Mouse (Mus musculus) neural tube, embryonic 11.5 days (tissue): ENCODE data around the gene Rrp36. TPM values are rescaled to one million over a fixed set of nuclear protein-coding genes. Genes with fewer than 3 reads are reported as not detected.

Experiments used
- ATAC-seq: fragments of 200-750 bp; cut with Nextera tagmentation; 2 replicates; pipeline ENCODE4 v1.8.0; 2017; ENCODE audit warnings: moderate number of reproducible peaks, mild to moderate bottlenecking, moderate TSS enrichment, moderate library complexity; ENCODE audit not compliant: insufficient read depth, low FRiP score, low TSS enrichment
- DNase-seq: peaks from one replicate; pipeline ENCODE4 v3.0.0-alpha.2; 2015; ENCODE audit warnings: low spot score
- H3K27ac ChIP-seq: fragments of 300-500 bp; sonication (generic); 2 replicates; pipeline ENCODE4 v1.5.1; 2014; ENCODE audit warnings: low read depth, mild to moderate bottlenecking, low read length
- H3K27me3 ChIP-seq: fragments of 300-500 bp; sonication (generic); 2 replicates; pipeline ENCODE4 v1.6.1; 2014; ENCODE audit warnings: mild to moderate bottlenecking, low read length, mixed read lengths; ENCODE audit not compliant: control insufficient read depth, insufficient read depth
- H3K36me3 ChIP-seq: fragments of 300-500 bp; sonication (generic); 2 replicates; pipeline ENCODE4 v1.6.1; 2014; ENCODE audit warnings: mild to moderate bottlenecking, low read length, moderate library complexity, mixed read lengths; ENCODE audit not compliant: control insufficient read depth, insufficient read depth
- H3K4me1 ChIP-seq: fragments of 300-500 bp; sonication (generic); 2 replicates; pipeline ENCODE4 v1.6.1; 2014; ENCODE audit warnings: low read length, mixed read lengths; ENCODE audit not compliant: control insufficient read depth, insufficient read depth
- H3K4me2 ChIP-seq: fragments of 300-500 bp; sonication (generic); 2 replicates; pipeline ENCODE4 v1.6.1; 2014; ENCODE audit warnings: low read depth, mild to moderate bottlenecking, moderate library complexity
- H3K4me3 ChIP-seq: fragments of 300-500 bp; sonication (generic); 2 replicates; pipeline ENCODE4 v1.5.1; 2014; ENCODE audit warnings: low read depth, low read length
- H3K9ac ChIP-seq: fragments of 300-500 bp; sonication (generic); 2 replicates; pipeline ENCODE4 v1.6.1; 2014; ENCODE audit warnings: mild to moderate bottlenecking, low read length
- H3K9me3 ChIP-seq: fragments of 300-500 bp; sonication (generic); 2 replicates; pipeline ENCODE4 v1.6.1; 2016; ENCODE audit warnings: low read length; ENCODE audit not compliant: control insufficient read depth
- WGBS: fragments of 180-500 bp; shearing (Covaris S2); extraction: QIAGEN DNeasy Blood & Tissue Kit; methylation state at CpG from one replicate; pipeline ENCODE4 v1.1.7; 2014; 5-methylcytosine and 5-hydroxymethylcytosine counted together
- polyA plus RNA-seq: library from polyadenylated mRNA; unstranded; fragments of >200 nt; fragmentation: Nextera tagmentation; extraction: Ambion mirVana; gene quantifications from 2 replicates; pipeline ENCODE4 v1.2.1, GENCODE M21; 2014

The Rrp36 gene
- polyA plus RNA-seq, 1 experiment from 2014 or later, result 49.8 TPM

- WGBS, result under 1% methylated on average over 19 of the region's 19 CpGs
- Histone ChIP-seq H3K36me3 (peaks cover 4% of the 10 kb centered on the region), H3K4me2 (peak overlapping the region; percentile 95), H3K4me1 (peaks cover 22% of the 10 kb centered on the region), H3K27me3 (no peaks in the 10 kb centered on the region), H3K27ac (peak overlapping the region; percentile 58; the same call in 1 of the 2 replicates), H3K4me3 (peak overlapping the region; percentile 81), H3K9me3 (no peaks in the 10 kb centered on the region), H3K9ac (peak overlapping the region; percentile 82)
- no peak for ATAC-seq
- no peak for DNase-seq
These were observed 27.9 kb downstream of the Rrp36 start for GRCm38 (mm10) chr17:46646322-46646662.

GRCm38 (mm10) chr17:46645561-46646321 is 28.4 kb downstream of the Rrp36 start, which contains the start of the genes Klc4 and Mrpl2:
TSS of gene Klc4 (minus strand) at chr17:46646022.
TSS of gene Mrpl2 (plus strand) at chr17:46646229.
- Histone ChIP-seq H3K4me1 (peaks cover 17% of the 10 kb centered on the region), H3K27ac (peak within 1 kb of the TSS; percentile 58; the same call in 1 of the 2 replicates), H3K9ac (peak within 1 kb of the TSS; percentile 82), H3K36me3 (peaks cover 4% of the 10 kb centered on the region), H3K27me3 (no peaks in the 10 kb centered on the region), H3K4me2 (peak within 1 kb of the TSS; percentile 95), H3K9me3 (no peaks in the 10 kb centered on the region), H3K4me3 (peak within 1 kb of the TSS; percentile 81)
- WGBS, result under 1% methylated on average over 53 of the region's 53 CpGs
- DNase-seq (peak; percentile 99), ATAC-seq (peak; percentile 77)

GRCm38 (mm10) chr17:46644916-46645475 is 29.2 kb downstream of the Rrp36 start:
- 14% methylated on average over 10 of the region's 11 CpGs for WGBS
- peaks cover 4% of the 10 kb centered on the region for H3K36me3 ChIP-seq
- peak overlapping the region; percentile 45 for H3K9ac ChIP-seq
- H3K27me3 ChIP-seq, result no peaks in the 10 kb centered on the region
- H3K4me1 ChIP-seq, result peaks cover 17% of the 10 kb centered on the region
- DNase-seq (no peak), ATAC-seq (no peak)
- no peak overlapping the region for H3K27ac ChIP-seq
- peak overlapping the region; percentile 81 for H3K4me2 ChIP-seq
- peak overlapping the region; percentile 81 for H3K4me3 ChIP-seq
- H3K9me3 ChIP-seq, result no peaks in the 10 kb centered on the region

- H3K27me3 ChIP-seq, result no peaks in the 10 kb centered on the region
- H3K36me3 ChIP-seq, result peaks cover 4% of the 10 kb centered on the region
- H3K27ac ChIP-seq, result no peak overlapping the region
- H3K4me1 ChIP-seq, result peaks cover 13% of the 10 kb centered on the region; the same call in 1 of the 2 replicates
- H3K9ac ChIP-seq, result no peak overlapping the region
- H3K9me3 ChIP-seq, result no peaks in the 10 kb centered on the region
- H3K4me2 ChIP-seq, result peak overlapping the region; percentile 81
- DNase-seq (no peak), ATAC-seq (no peak)
- no peak overlapping the region for H3K4me3 ChIP-seq
- WGBS, result 88% methylated on average over 12 of the region's 12 CpGs
These were observed 29.9 kb downstream of the Rrp36 start for GRCm38 (mm10) chr17:46644152-46644805.

- H3K9ac ChIP-seq, result no peak overlapping the region
- no peak overlapping the region for H3K4me2 ChIP-seq
- WGBS, result 88% methylated on average over 17 of the region's 17 CpGs
- no peaks in the 10 kb centered on the region for H3K9me3 ChIP-seq
- ATAC-seq (no peak), DNase-seq (no peak)
- peaks cover 12% of the 10 kb centered on the region; the same call in 1 of the 2 replicates for H3K4me1 ChIP-seq
- H3K27ac ChIP-seq, result no peak overlapping the region
- no peak overlapping the region for H3K4me3 ChIP-seq
- H3K36me3 ChIP-seq, result peaks cover 4% of the 10 kb centered on the region
- no peaks in the 10 kb centered on the region for H3K27me3 ChIP-seq
These were observed 32.1 kb downstream of the Rrp36 start for GRCm38 (mm10) chr17:46642060-46642459.

- ATAC-seq (no peak), DNase-seq (no peak)
- 78% methylated on average over 9 of the region's 9 CpGs for WGBS
- H3K4me2 ChIP-seq, result no peak overlapping the region
- no peak overlapping the region for H3K9ac ChIP-seq
- no peaks in the 10 kb centered on the region for H3K9me3 ChIP-seq
- H3K27me3 ChIP-seq, result no peaks in the 10 kb centered on the region
- peaks cover 4% of the 10 kb centered on the region for H3K36me3 ChIP-seq
- H3K4me3 ChIP-seq, result no peak overlapping the region
- H3K4me1 ChIP-seq, result peaks cover 8% of the 10 kb centered on the region; the same call in 1 of the 2 replicates
- no peak overlapping the region for H3K27ac ChIP-seq
These were observed 34.2 kb downstream of the Rrp36 start for GRCm38 (mm10) chr17:46639929-46640328.

GRCm38 (mm10) chr17:46636831-46637523 is 37.2 kb downstream of the Rrp36 start:
- Histone ChIP-seq H3K4me3 (no peak overlapping the region), H3K27me3 (no peaks in the 10 kb centered on the region), H3K36me3 (peaks cover 3% of the 10 kb centered on the region; the same call in 1 of the 2 replicates), H3K9ac (no peak overlapping the region), H3K4me2 (no peak overlapping the region; the same call in 1 of the 2 replicates), H3K9me3 (no peaks in the 10 kb centered on the region), H3K27ac (no peak overlapping the region), H3K4me1 (0 out of 2 replicates have a peak, but pooled peaks cover 3% of the 10 kb centered on the region)
- 15% methylated on average over 15 of the region's 15 CpGs for WGBS
- DNase-seq (peak; percentile 60), ATAC-seq (0 out of 2 replicates have a peak, but pooled peaks have one; percentile 41)

- Histone ChIP-seq H3K4me1 (peaks cover 28% of the 10 kb centered on the region), H3K36me3 (peaks cover 2% of the 10 kb centered on the region; the same call in 1 of the 2 replicates), H3K4me2 (peak overlapping the region; percentile 57), H3K9ac (peak overlapping the region; percentile 30), H3K9me3 (no peaks in the 10 kb centered on the region), H3K27me3 (no peaks in the 10 kb centered on the region), H3K4me3 (peak overlapping the region; percentile 88), H3K27ac (peak overlapping the region; percentile 78)
- peak; percentile 55 for ATAC-seq
- WGBS, result 5% methylated on average over 12 of the region's 12 CpGs
- peak; percentile 76 for DNase-seq
These were observed 44.3 kb downstream of the Rrp36 start for GRCm38 (mm10) chr17:46629685-46630441.
